Mouse (Mus musculus) liver, embryonic 13.5 days (tissue): ENCODE results near the gene Gtf3c6. TPM values are rescaled to one million over a fixed set of nuclear protein-coding genes. Genes with fewer than 3 reads are reported as not detected.

Experiments
- ATAC-seq: fragments of 200-750 bp; cut with Nextera tagmentation; 2 replicates; pipeline ENCODE4 v1.8.0; 2017; ENCODE audit warnings: low read depth, mild to moderate bottlenecking, moderate number of reproducible peaks, moderate library complexity
- DNase-seq: peaks from one replicate; pipeline ENCODE4 v3.0.0; 2022
- H3K27ac ChIP-seq: fragments of 300-500 bp; sonication (generic); 2 replicates; pipeline ENCODE4 v1.5.1; 2015; ENCODE audit warnings: moderate library complexity, mild to moderate bottlenecking, inconsistent platforms
- H3K27me3 ChIP-seq: fragments of 300-500 bp; sonication (generic); 2 replicates; pipeline ENCODE4 v1.6.1; 2015; ENCODE audit warnings: mild to moderate bottlenecking, inconsistent platforms
- H3K36me3 ChIP-seq: fragments of 300-500 bp; sonication (generic); 2 replicates; pipeline ENCODE4 v1.6.1; 2015; ENCODE audit warnings: mild to moderate bottlenecking, inconsistent platforms
- H3K4me1 ChIP-seq: fragments of 300-500 bp; sonication (generic); replicated peaks from 2 replicates; pipeline ENCODE4 v1.6.1; 2015; ENCODE audit warnings: inconsistent platforms
- H3K4me2 ChIP-seq: fragments of 300-500 bp; sonication (generic); 2 replicates; pipeline ENCODE4 v1.6.1; 2015; ENCODE audit warnings: inconsistent platforms, mild to moderate bottlenecking, moderate library complexity
- H3K4me3 ChIP-seq: fragments of 300-500 bp; sonication (generic); replicated peaks from 2 replicates; pipeline ENCODE4 v1.5.1; 2015; ENCODE audit warnings: mild to moderate bottlenecking, inconsistent platforms
- H3K9ac ChIP-seq: fragments of 300-500 bp; sonication (generic); 2 replicates; pipeline ENCODE4 v1.6.1; 2015; ENCODE audit warnings: mild to moderate bottlenecking, inconsistent platforms
- H3K9me3 ChIP-seq: fragments of 300-500 bp; sonication (generic); replicated peaks from 2 replicates; pipeline ENCODE4 v1.6.1; 2016; ENCODE audit warnings: inconsistent platforms
- WGBS: fragments of 180-500 bp; shearing (Covaris S2); methylation state at CpG from one replicate; pipeline ENCODE4 v1.1.7; 2015; ENCODE audit not compliant: insufficient replicate concordance; 5-methylcytosine and 5-hydroxymethylcytosine counted together
- polyA plus RNA-seq: library from polyadenylated mRNA; unstranded; fragments of >200 nt; fragmentation: Nextera tagmentation; extraction: Ambion mirVana; gene quantifications from 2 replicates; pipeline ENCODE4 v1.2.1, GENCODE M21; 2015

Gtf3c6 gene
- polyA plus RNA-seq, 1 experiment from 2014 or later = 48.5 TPM

DNA sequence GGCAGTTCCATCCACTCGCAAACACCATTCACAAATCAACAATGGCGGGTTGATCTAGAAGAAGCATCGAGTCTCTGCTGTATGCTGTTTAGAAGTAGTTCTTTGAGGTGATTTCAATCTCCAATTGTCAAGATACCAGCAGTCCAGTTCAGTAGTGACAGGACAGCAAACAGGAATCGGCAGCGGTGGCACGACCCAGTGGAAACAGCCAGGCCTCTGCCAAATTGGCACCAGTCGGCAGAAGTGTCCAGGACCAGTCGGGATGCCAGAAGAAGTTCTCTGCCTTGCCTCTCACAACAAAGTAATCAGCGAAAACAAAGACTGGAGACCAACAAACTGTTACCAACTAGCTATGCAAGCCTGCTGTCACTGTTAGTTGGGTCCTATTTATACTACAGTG lies 25.7 kb upstream of the Gtf3c6 start:
- H3K9me3 ChIP-seq = no peaks in the 10 kb centered on the region
- peaks cover 10% of the 10 kb centered on the region for H3K4me1 ChIP-seq
- peaks cover 23% of the 10 kb centered on the region for H3K36me3 ChIP-seq
- DNase-seq = no peak
- 85% methylated on average over 9 of the region's 9 CpGs for WGBS
- H3K27me3 ChIP-seq = no peaks in the 10 kb centered on the region
- ATAC-seq = no peak
- no peak overlapping the region for H3K4me2 ChIP-seq
- no peak overlapping the region for H3K27ac ChIP-seq
- no peak overlapping the region for H3K9ac ChIP-seq
- no peak overlapping the region for H3K4me3 ChIP-seq

DNA sequence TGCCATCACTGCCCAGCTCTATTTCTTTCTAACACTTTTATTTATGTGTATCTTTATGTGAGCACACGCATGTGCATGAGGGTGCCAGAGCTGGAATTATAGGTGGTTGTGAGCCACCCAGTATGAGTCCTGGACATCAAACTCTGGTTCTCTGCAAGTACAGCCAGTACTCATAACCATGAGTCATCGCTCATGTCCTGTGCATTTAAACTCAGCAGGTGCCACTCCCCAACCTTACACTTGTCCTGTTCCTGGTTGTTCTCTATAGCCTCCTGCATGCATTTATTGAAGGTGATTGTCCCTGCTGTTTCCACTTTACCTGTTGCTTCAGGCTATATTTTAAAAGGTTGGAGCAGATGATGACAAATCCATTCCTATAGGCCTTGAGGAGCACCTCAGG lies 23.7 kb upstream of the Gtf3c6 start:
- peaks cover 16% of the 10 kb centered on the region for H3K36me3 ChIP-seq
- H3K4me3 ChIP-seq = no peak overlapping the region
- H3K9ac ChIP-seq = no peak overlapping the region
- no peak overlapping the region for H3K27ac ChIP-seq
- H3K9me3 ChIP-seq = no peaks in the 10 kb centered on the region
- no peaks in the 10 kb centered on the region for H3K27me3 ChIP-seq
- H3K4me1 ChIP-seq = peaks cover 21% of the 10 kb centered on the region
- H3K4me2 ChIP-seq = no peak overlapping the region
- DNase-seq (no peak), ATAC-seq (no peak)
- 85% methylated on average over 2 of the region's 2 CpGs for WGBS

DNA sequence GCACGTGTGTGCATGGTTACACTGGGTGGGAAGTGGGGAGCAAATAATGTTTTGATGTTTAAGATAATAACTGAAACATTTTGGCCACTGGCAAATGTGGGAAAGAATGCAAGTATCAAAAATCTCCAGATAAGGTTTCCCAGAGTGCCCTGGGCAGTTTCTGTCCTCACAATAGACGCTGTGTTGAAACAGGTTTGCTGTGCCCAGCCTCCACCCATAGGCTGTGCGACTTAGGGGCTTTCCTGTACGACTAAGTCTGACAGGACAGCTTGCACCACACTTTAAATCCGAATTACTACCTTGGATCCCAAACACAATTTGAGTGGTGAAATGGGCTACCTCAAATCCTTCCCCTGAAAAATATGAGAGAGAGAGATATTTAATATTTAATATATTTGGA lies 20.4 kb upstream of the Gtf3c6 start:
- H3K4me3 ChIP-seq = no peak overlapping the region
- peaks cover 51% of the 10 kb centered on the region for H3K4me1 ChIP-seq
- WGBS = 51% methylated on average over 5 of the region's 5 CpGs
- H3K9ac ChIP-seq = no peak overlapping the region
- H3K9me3 ChIP-seq = no peaks in the 10 kb centered on the region
- no peak overlapping the region for H3K27ac ChIP-seq
- H3K36me3 ChIP-seq = no peaks in the 10 kb centered on the region
- no peaks in the 10 kb centered on the region for H3K27me3 ChIP-seq
- H3K4me2 ChIP-seq = no peak overlapping the region
- DNase-seq (no peak), ATAC-seq (no peak)

DNA sequence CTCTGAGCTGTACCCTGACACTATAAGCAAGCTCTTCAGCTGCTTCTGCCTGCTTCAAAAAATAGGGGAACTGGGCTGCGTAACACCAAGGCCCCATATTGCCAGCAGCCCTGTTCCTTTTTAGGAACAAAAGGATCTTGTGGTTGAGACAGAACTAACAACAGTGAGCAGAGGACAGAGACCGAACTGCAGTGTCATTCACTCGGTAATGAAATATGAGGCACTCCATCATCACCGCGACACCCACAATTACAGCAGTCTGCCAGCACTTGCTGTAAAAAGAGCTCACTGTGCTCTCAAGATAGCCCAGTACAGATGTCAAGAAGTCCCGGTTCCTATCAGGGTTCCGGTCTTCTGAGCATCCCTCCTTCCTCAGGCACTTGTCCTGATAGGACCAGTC lies 18.1 kb upstream of the Gtf3c6 start:
- DNase-seq = peak; percentile 16
- H3K27ac ChIP-seq = peak overlapping the region; percentile 76
- no peak overlapping the region for H3K4me3 ChIP-seq
- peaks cover 62% of the 10 kb centered on the region for H3K4me1 ChIP-seq
- WGBS = 22% methylated on average over 7 of the region's 7 CpGs
- 0 out of 2 replicates have a peak, but pooled peaks have one; percentile 7 for ATAC-seq
- H3K27me3 ChIP-seq = no peaks in the 10 kb centered on the region
- peak overlapping the region; percentile 27; the same call in 1 of the 2 replicates for H3K4me2 ChIP-seq
- peak overlapping the region; percentile 49 for H3K9ac ChIP-seq
- H3K9me3 ChIP-seq = no peaks in the 10 kb centered on the region
- no peaks in the 10 kb centered on the region for H3K36me3 ChIP-seq

DNA sequence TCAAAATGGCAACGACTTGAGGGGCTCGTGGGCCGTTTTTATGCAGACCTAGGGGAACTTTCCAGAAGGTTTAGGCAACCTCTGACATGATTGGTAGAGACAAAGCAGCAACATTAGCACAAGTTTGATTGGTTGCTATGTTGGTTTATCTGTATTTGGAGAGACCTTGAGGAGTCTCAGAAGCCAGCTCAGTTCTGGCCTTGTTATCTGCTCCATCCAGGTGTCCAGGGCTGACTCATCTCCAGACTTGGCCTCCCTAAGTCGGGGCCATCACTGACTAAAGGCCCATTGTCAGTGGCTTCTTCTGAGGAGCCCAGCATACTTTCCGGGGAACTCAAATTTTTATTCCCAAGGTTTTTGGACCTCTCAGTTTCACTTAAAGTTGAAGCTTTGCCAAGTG lies 16.0 kb upstream of the Gtf3c6 start:
- peak overlapping the region; percentile 63 for H3K4me2 ChIP-seq
- H3K27me3 ChIP-seq = no peaks in the 10 kb centered on the region
- H3K9me3 ChIP-seq = no peaks in the 10 kb centered on the region
- H3K4me3 ChIP-seq = 0 out of 2 replicates have a peak overlapping the region, but pooled peaks have one; percentile 22
- no peaks in the 10 kb centered on the region for H3K36me3 ChIP-seq
- DNase-seq = peak; percentile 78
- H3K9ac ChIP-seq = peak overlapping the region; percentile 53
- WGBS = 31% methylated on average over 5 of the region's 5 CpGs
- peaks cover 55% of the 10 kb centered on the region for H3K4me1 ChIP-seq
- ATAC-seq = peak; percentile 99
- peak overlapping the region; percentile 93 for H3K27ac ChIP-seq

DNA sequence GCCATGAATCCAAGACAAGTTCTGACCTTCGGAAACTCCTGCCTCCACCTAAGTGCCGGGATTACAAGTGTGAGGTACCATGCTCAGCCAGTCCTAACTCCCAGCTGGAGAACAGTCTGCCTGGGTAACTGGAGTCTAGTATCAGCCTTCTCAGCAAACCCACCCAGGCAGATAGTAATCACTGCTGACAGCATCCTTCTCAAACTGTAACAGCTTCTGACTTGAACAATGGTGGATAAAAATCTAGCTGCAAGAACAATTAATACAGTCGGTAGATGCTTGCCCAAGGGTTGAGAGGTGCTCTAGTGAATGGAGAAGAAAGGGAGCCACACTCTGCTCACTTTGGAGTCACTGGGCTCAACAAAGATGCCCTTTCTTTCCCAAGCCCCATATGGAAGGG lies 13.3 kb upstream of the Gtf3c6 start:
- DNase-seq = no peak
- no peak for ATAC-seq
- WGBS = 76% methylated on average over 3 of the region's 3 CpGs
- H3K36me3 ChIP-seq = no peaks in the 10 kb centered on the region
- no peak overlapping the region for H3K27ac ChIP-seq
- H3K4me3 ChIP-seq = no peak overlapping the region
- H3K9me3 ChIP-seq = no peaks in the 10 kb centered on the region
- H3K4me1 ChIP-seq = peaks cover 38% of the 10 kb centered on the region
- no peak overlapping the region for H3K4me2 ChIP-seq
- no peak overlapping the region for H3K9ac ChIP-seq
- no peaks in the 10 kb centered on the region for H3K27me3 ChIP-seq

DNA sequence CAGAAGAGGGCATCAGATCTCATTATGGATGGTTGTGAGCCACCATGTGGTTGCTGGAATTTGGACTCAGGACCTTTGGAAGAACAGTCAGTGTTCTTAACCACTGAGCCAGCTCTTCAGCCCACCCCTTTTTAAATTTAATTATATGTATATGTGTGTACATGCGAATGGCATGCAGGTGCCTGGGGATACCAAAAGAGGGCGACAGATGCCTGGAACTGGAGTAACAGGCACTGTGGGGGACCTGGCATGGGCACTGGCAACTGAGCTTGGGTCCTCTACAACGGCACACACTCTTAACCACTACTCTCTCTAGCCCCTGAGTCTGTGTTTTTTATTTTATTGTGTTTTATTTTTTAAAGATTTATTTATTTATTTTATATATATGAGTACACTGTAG lies 7.0 kb upstream of the Gtf3c6 start:
- H3K4me2 ChIP-seq = no peak overlapping the region
- 71% methylated on average over 3 of the region's 3 CpGs for WGBS
- ATAC-seq = no peak
- H3K36me3 ChIP-seq = no peaks in the 10 kb centered on the region
- H3K27ac ChIP-seq = no peak overlapping the region
- H3K27me3 ChIP-seq = no peaks in the 10 kb centered on the region
- H3K9ac ChIP-seq = no peak overlapping the region
- 0 out of 2 replicates have a peak, but pooled peaks cover 3% of the 10 kb centered on the region for H3K9me3 ChIP-seq
- H3K4me1 ChIP-seq = peaks cover 11% of the 10 kb centered on the region
- DNase-seq = no peak
- H3K4me3 ChIP-seq = no peak overlapping the region

DNA sequence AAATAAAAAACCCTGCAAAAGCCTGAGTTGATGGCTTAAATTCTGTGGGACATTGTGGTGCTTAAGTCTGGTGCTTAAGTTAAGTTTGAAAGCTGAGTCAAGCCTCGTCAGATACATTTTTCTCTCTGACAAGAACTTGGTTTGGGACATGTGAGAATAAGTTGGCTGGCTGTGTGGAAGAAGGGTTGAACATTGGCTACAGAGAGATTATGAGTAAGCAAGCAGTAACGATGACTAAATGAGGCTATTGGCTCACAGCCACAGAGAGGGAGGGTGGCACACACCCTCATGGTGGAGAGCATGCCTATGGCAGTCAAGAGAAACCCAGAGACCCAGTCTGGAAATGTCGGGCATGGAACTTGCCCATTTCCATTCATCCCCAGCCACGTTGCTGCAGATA lies 5.8 kb upstream of the Gtf3c6 start:
- H3K9me3 ChIP-seq = 0 out of 2 replicates have a peak, but pooled peaks cover 3% of the 10 kb centered on the region
- DNase-seq = no peak
- no peak overlapping the region for H3K9ac ChIP-seq
- H3K4me2 ChIP-seq = no peak overlapping the region
- H3K27me3 ChIP-seq = no peaks in the 10 kb centered on the region
- H3K4me3 ChIP-seq = no peak overlapping the region
- WGBS = 69% methylated on average over 4 of the region's 4 CpGs
- no peak overlapping the region for H3K27ac ChIP-seq
- no peak for ATAC-seq
- H3K36me3 ChIP-seq = no peaks in the 10 kb centered on the region
- peaks cover 20% of the 10 kb centered on the region for H3K4me1 ChIP-seq

DNA sequence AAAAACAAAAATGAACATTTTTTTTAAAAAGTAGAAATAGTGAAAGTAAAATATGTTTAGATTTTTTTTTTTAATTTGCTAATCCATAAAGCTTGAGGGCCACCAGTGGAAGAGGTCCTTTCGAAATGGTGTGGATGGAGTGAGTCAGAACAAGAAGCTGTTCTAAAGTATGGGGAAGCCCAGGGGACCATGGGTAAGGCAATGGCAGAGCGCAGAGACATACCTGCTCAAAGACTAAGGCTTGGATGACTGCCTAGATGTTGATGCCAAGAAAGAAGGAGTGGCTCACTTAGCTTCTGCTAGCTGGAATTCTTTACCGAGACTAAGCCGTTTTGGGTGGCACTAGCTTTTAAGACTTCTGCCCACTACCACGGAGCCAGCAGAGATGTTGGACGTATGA lies 4.3 kb upstream of the Gtf3c6 start:
- no peak overlapping the region for H3K4me3 ChIP-seq
- H3K4me1 ChIP-seq = peaks cover 27% of the 10 kb centered on the region
- DNase-seq (no peak), ATAC-seq (no peak)
- no peak overlapping the region for H3K27ac ChIP-seq
- no peak overlapping the region for H3K4me2 ChIP-seq
- WGBS = 84% methylated on average over 6 of the region's 6 CpGs
- no peaks in the 10 kb centered on the region for H3K27me3 ChIP-seq
- H3K9ac ChIP-seq = no peak overlapping the region
- H3K36me3 ChIP-seq = no peaks in the 10 kb centered on the region
- H3K9me3 ChIP-seq = 0 out of 2 replicates have a peak, but pooled peaks cover 3% of the 10 kb centered on the region

DNA sequence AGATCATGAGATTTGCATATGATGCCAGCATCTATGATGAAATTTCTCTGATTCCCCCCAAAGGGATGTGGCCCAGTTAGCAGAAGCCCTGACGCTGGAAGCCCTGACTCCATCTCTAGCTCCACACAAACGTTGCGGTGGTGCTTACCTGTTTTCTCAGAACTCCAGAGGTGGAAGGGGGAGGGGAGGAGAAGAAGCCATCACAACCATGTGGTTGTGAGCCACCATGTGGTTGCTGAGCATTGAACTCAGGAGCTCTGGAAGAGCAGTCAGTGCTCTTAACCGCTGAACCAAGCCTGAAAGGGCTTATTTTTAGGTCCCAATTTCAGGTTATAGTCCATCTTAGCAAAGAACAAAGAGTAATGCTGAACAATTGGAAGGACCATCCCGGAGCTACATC lies 2.4 kb upstream of the Gtf3c6 start:
- DNase-seq = no peak
- H3K9me3 ChIP-seq = 0 out of 2 replicates have a peak, but pooled peaks cover 3% of the 10 kb centered on the region
- H3K4me1 ChIP-seq = peaks cover 37% of the 10 kb centered on the region
- H3K27ac ChIP-seq = peak overlapping the region; percentile 94; the same call in 1 of the 2 replicates
- ATAC-seq = no peak
- no peaks in the 10 kb centered on the region for H3K27me3 ChIP-seq
- 50% methylated on average over 5 of the region's 5 CpGs for WGBS
- no peak overlapping the region for H3K4me2 ChIP-seq
- H3K9ac ChIP-seq = no peak overlapping the region
- no peak overlapping the region for H3K4me3 ChIP-seq
- no peaks in the 10 kb centered on the region for H3K36me3 ChIP-seq

DNA sequence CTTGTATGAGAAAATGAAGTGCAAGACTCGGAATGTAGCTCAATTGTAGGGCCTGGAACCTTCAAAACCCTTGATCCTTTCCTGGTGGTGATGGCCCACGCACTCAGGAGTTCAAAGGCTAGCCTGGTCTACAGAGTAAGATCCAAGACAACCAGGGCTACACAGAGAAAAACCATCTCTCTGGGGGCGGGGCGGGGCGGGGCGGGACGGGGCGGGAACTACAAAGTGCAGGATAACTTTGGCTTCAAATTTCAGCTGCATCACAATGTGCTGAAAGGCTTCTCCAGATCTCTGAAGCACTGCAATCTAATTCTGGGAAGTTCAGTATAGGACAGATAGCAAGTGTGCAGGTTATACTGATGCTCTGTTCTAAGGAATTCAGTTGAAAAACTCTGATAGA lies 1.6 kb upstream of the Gtf3c6 start:
- WGBS = 13% methylated on average over 8 of the region's 8 CpGs
- Histone ChIP-seq H3K4me3 (peak overlapping the region; percentile 16; the same call in 1 of the 2 replicates), H3K9ac (peak overlapping the region; percentile 45; the same call in 1 of the 2 replicates), H3K9me3 (no peaks in the 10 kb centered on the region), H3K27ac (peak overlapping the region; percentile 94), H3K4me1 (peaks cover 37% of the 10 kb centered on the region), H3K4me2 (peak overlapping the region; percentile 44), H3K27me3 (no peaks in the 10 kb centered on the region), H3K36me3 (peaks cover 3% of the 10 kb centered on the region)
- DNase-seq (no peak), ATAC-seq (no peak)

DNA sequence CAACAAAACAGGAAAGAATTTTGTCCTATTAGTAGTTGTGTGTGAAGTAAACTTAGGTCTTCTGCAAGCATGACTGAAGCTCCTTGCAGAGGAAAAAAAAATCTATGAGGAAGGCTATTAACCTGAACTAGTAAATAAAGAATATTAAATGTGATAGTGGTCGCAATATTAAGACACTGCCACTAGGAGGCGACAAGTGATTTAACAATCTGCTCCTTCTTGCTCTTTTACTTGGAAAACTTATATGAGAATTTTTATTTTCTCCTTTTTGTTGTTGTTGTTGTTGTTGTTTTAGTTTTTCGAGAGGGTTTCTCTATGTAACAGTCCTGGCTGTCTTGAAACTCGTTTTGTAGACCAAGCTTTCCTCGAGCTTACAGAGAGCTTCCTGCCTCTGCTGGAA lies 1.1 kb upstream of the Gtf3c6 start:
- Histone ChIP-seq H3K4me1 (peaks cover 37% of the 10 kb centered on the region), H3K27me3 (no peaks in the 10 kb centered on the region), H3K9ac (peak overlapping the region; percentile 28; the same call in 1 of the 2 replicates), H3K9me3 (no peaks in the 10 kb centered on the region), H3K4me3 (peak overlapping the region; percentile 72), H3K4me2 (peak overlapping the region; percentile 92), H3K36me3 (peaks cover 8% of the 10 kb centered on the region), H3K27ac (peak overlapping the region; percentile 94)
- no peak for ATAC-seq
- peak; percentile 47 for DNase-seq
- under 1% methylated on average over 5 of the region's 5 CpGs for WGBS
